Mouse (Mus musculus) E14TG2a.4 (cell line): ENCODE measurements at regions not wholly inside any gene's neighbourhood (a gene's known extent, or its start where the extent isn't known, plus 50 kb on each side); places are given as distances from the start of the nearest gene placed in this dataset.

Experiments used
- CTCF ChIP-seq: conservative IDR thresholded peaks from 2 replicates; pipeline ENCODE4 v1.5.1; 2014; ENCODE audit warnings: low read length
- NANOG ChIP-seq: IDR thresholded peaks from 2 replicates; pipeline ENCODE4 v1.6.1; 2014; ENCODE audit warnings: borderline replicate concordance, low read length, mixed read lengths
- POU5F1 ChIP-seq: IDR thresholded peaks from 2 replicates; pipeline ENCODE4 v1.6.1; 2014; ENCODE audit warnings: low read length, borderline replicate concordance

DNA sequence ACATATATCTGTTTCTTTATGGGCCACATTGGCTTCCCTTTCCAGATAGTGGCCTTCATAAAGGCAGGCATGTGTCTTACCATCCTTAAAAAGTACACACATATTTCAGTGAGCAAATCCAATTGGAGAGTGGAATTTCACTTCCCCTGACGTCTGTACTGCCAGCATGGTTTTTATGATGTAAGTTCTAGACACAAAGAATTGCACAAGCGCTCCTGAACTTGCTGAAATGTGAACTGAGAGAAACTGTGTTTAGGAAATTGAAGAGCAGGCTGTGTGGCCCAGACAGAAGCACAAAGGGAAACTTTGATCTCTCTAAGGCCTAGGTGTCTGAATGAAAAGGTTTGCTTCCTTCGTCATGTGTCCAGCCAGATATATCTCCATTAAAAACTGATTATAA is 129.2 kb upstream of the Plcb4 start:
- TF ChIP-seq POU5F1 (no peak), CTCF (no peak), NANOG (no peak)
